Mouse (Mus musculus): ENCODE data around the gene Klk15.

Klk15 gene

DNA sequence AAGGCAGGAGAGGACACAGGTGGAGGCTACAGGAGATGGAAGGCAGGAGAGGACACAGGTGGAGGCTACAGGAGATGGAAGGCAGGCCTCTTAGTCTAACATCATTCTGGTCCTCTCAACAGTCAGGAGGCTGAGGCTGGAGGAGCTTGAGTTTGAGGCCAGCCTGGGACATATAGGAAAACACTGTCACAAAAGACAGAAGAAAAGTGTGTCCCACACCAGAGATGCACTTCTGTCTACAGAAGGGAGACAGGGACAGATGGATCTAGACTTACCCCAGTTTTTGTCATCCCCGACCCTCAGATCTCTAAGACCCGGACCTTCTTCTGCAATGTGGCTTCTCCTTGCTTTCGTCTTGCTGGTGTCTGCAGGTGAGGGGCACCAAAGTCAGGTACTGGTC, at the start of gene Klk15:
TSS of gene Klk15 (plus strand) at position 301 of the 400 bp plus-strand sequence.
- DNase-seq (ENCODE audit: low read depth, low spot score) = no peak

GRCm38 (mm10) chr7:43891365-43891764, 42.2 kb upstream of the Klk15 start:
- no peak for DNase-seq (ENCODE audit: low read depth, low spot score)

GRCm38 (mm10) chr7:43891788-43892187, 41.8 kb upstream of the Klk15 start:
- DNase-seq (ENCODE audit: low read depth, low spot score) = no peak

DNA sequence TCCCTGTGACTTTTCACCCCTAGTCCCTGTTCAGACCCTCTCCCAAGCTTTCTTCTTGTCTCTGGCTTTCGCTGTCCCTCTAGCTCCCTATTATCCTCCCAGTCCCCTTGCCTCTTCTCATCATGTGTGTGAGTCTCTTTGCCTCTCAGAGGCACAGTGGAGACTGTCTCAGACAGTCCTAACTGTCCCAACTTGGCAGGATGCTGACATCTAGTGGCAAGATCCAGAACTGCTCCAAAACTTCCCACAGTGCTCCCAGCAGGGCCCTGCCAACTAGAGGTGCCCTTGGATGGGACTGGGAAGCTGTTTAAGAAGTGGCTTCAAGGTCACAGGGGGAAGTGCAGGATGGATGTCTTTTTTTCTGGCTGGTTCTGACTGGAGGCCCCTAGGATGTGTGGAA, 38.7 kb upstream of the Klk15 start:
- DNase-seq (ENCODE audit: low read depth, low spot score) = peak; percentile 95

DNA sequence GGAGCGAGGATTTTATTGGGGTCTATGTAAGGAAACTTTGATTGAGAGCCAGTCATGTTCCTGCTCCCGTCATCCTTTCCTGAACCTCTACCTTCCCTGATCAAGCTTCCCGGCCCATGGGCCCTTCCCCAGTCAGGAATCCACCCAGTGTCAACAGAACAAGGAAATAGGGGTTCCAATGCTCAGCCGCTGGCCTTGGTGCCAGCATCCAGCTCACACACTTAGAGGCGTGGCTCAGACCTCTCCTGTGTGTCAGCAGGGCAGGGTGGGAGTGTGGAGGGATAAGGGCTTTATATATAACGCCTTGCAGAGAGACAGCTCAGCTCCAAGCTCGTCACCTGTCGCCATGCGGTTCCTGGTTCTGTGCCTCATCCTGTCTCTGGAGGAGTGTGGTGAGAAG, 18.7 kb upstream of the Klk15 start:
- DNase-seq (ENCODE audit: low read depth, low spot score) = no peak

DNA sequence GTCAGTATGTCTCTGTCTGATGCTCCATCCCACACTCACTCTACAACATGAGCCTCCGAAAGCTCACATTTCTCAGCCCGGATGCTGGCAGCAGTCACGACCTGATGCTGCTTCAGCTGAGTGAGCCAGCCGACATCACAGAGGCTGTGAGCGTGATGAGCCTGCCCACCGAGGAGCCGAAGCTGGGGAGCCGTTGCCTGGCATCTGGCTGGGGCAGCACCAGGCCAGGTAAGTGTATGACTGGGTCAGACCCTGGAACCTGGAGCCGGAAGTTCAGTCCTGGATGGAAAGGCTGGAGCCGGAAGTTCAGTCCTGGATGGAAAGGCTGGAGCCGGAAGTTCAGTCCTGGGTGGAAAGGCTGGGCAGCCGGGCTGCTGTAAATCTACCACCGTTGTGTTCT, 15.1 kb upstream of the Klk15 start:
- no peak for DNase-seq (ENCODE audit: low read depth, low spot score)

- DNase-seq (ENCODE audit: low read depth, low spot score) = no peak
These were observed 14.7 kb upstream of the Klk15 start for GRCm38 (mm10) chr7:43918871-43919270.

DNA sequence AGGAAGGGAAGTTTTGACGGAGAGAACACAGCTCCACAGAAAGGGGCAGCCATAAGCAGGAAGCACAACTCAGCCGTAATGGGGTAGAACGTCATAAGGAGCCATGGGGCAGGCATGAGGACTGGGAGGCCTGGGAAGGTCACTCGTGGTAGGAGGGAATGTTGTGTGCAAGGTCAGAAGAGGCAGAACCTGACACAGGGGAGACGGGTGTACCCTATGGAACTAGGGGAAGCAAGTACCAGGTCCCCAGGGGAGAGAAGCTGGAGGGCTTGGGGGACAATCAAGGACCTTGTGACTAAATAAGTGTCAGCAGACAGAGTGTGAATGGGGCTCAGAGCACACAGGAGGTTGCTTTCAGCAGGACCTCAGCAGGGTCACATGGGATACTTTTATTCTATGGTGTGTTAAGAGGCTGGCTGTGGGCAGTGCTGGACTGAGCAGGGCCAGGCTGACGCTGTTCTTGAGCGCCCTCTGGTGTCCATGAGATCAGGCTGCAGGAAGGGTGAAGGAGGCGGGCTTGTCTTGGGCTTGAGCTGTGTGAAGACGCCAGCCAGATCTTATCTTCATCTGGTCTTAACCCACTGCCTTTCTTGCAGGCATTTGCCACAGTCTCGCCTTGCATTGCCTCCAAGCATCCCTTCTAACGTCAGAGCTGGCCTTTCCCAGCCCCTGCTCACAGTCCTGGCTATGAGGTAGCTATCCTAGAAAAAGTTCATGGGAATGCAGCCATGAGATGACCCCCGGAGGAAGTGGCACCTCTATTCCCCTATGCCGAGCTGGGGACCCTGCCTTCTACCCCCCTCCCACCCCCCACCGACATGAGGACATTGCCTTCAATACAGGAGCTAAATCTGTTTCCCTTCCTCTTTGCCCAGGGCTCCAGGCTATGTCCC, 13.7 kb upstream of the Klk15 start:
- DNase-seq (ENCODE audit: low read depth, low spot score) = peak; percentile 70

- no peak for DNase-seq (ENCODE audit: low read depth, low spot score)
These were observed 13.0 kb upstream of the Klk15 start for GRCm38 (mm10) chr7:43920582-43920981.

DNA sequence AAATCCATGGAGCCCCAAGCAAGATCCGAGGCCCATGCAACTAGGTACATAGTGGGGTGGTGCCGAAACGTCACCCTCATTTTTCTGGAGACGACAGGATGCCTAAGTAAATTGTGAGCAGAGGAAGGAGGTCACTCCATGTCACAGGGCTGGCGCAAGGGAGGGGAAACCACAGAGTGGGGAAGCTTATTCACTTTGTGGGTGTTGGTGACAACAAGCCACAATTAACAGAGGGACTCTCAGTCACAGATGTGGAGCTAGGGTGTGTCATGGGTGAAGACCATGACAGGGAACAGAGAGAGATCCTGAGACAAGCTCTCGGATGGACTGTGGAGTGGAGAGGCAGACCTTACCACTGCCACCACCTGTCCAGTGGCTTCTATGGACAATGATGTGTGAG, 12.5 kb upstream of the Klk15 start:
- no peak for DNase-seq (ENCODE audit: low read depth, low spot score)

- DNase-seq (ENCODE audit: low read depth, low spot score) = no peak
These were observed 11.6 kb upstream of the Klk15 start for GRCm38 (mm10) chr7:43921941-43922340.

- DNase-seq (ENCODE audit: low read depth, low spot score) = peak; percentile 82
These were observed 7.6 kb upstream of the Klk15 start for GRCm38 (mm10) chr7:43925985-43926384.

- DNase-seq (ENCODE audit: low read depth, low spot score) = peak; percentile 76
These were observed 5.0 kb upstream of the Klk15 start for GRCm38 (mm10) chr7:43928521-43928920.

DNA sequence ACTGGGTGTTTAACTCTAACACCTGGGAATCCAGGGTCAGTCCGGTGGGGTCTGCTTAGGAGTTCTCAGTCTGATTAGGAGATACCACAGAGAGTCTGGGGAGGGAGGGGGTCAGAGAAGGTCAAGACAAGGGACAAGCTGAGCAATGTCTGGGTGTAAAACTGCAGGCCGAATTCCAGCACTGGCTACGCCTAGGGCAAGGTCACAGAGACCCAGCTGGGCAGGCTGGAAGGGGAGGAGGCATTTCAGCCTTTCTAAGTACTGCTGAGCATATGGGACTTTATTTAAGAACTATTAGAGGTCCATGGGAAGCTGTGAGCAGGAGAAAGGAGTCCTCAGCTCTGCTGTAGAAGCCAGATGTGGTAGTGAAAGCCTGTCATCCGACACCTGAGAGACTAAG, 1.2 kb upstream of the Klk15 start:
- peak; percentile 71 for DNase-seq (ENCODE audit: low read depth, low spot score)

DNA sequence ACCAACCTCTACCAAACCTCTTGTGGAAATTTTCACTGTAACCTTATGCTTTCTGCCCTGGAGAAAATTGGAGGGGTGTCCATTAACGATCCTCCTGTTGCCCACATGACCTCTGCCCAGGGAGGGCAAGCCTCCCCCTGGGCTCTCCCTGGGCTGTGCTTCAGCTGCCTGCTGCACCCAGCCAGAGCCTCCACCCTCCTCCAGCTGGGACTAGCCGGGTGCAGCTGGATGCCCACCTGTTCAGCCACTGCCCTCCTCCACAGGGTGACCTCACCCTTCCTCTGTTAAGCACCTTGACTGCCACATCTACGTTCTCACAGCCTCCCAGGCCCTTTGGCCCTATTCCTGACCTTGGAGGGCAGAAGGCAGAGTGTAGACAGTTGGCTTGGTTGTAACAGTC, 1.2 kb downstream of the Klk15 start:
- no peak for DNase-seq (ENCODE audit: low read depth, low spot score)

GRCm38 (mm10) chr7:43936551-43936950, 3.0 kb downstream of the Klk15 start:
- DNase-seq (ENCODE audit: low read depth, low spot score) = peak; percentile 67

GRCm38 (mm10) chr7:43942293-43942692, 8.8 kb downstream of the Klk15 start:
- peak; percentile 48 for DNase-seq (ENCODE audit: low read depth, low spot score)

DNA sequence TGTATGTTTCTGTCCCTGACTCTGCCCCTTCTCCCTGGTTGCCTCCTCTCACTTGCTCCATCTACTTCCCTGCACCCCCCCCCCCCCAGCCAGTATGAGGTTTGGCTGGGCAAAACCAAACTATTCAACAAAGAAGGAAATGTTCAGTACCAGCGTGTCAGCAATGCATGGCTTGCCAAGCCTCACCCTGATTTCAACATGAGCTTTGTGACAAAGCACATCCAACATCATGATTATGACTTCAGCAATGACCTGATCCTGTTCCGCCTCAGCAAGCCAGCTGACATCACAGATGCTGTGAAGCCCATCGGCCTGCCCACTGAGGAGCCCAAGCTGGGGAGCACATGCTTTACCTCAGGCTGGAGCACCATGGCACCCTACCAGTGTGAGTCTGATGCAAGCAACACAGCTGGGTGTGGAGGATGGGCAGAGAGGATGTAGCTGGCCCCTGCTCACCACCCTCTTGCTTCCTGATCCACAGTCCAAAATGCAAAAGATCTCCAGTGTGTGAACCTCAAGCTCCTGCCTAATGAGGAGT, 11.3 kb downstream of the Klk15 start:
- no peak for DNase-seq (ENCODE audit: low read depth, low spot score)

- DNase-seq (ENCODE audit: low read depth, low spot score) = no peak
These were observed 16.8 kb downstream of the Klk15 start, which contains the start of gene Klk1b8 for GRCm38 (mm10) chr7:43950364-43950763. TSS of gene Klk1b8 (plus strand) at chr7:43950664.

- DNase-seq (ENCODE audit: low read depth, low spot score) = no peak
These were observed 19.2 kb downstream of the Klk15 start for GRCm38 (mm10) chr7:43952703-43953102.

GRCm38 (mm10) chr7:43966451-43966850, 32.9 kb downstream of the Klk15 start, which contains the start of gene Klk1b1:
TSS of gene Klk1b1 (plus strand) at chr7:43966751.
- DNase-seq (ENCODE audit: low read depth, low spot score) = no peak

DNA sequence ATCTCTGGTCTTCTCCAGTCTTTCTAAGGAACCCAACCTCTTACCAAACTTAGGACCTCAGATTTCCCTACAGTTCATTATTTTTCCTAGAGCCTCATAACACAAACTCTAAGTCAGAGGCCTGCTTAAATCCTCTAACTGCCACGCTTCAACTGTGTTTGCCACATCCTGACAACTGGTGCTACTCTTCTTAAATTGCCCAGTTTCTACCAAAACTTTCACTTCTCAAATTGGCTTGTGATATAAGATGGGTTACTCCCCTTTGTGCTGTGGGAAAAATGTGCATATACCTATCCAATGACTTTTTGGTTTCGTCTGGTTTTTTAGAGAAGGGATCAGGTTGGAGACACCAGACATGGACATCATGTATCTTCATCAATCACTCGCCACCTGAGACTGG, 33.5 kb downstream of the Klk15 start:
- DNase-seq (ENCODE audit: low read depth, low spot score) = no peak

DNA sequence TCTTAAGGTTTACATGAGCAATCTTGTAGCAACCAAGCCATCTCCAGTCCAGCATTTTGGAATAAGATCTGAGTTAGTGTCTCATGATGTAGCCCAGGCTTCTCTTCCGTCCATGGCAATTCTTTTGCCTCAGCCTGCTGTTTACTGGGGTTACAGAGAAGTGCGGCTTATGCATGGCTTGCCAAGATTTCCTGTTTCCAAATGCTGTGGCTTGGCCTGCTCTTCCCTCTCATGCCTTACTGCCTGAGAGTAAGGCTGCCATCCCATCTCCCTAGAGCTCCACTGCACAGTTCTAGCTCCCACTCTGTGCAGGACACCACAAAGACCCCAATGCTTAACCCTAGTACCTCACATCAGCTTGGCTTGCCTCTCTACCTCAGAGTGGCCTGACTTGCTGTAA, 34.1 kb downstream of the Klk15 start:
- no peak for DNase-seq (ENCODE audit: low read depth, low spot score)

All from ES-CJ7 (cell line).